Mouse (Mus musculus) lung, postnatal 14 days (tissue): ENCODE measurements around the gene H2-M2.
"Not testable (repeated sequence)": the region's sequence is repeated elsewhere in the genome, so short reads cannot be mapped to it uniquely, and the experiment has no call there.

Source experiments
- DNase-seq: peaks from one replicate; pipeline ENCODE4 v3.0.0; 2021

H2-M2 gene

GRCm38 (mm10) chr17:37483452-37483851 lies at the start of gene H2-M2:
Gene H2-M2 (minus strand): TSS chr17:37483552.
- no peak for DNase-seq

GRCm38 (mm10) chr17:37525427-37525826 lies 42.1 kb upstream of the H2-M2 start:
- DNase-seq = not testable (repeated sequence)

GRCm38 (mm10) chr17:37524612-37525011 lies 41.3 kb upstream of the H2-M2 start:
- not testable (repeated sequence) for DNase-seq

- no peak for DNase-seq
Measured at GRCm38 (mm10) chr17:37507730-37508129, 24.4 kb upstream of the H2-M2 start, which contains the start of gene Olfr111. Gene Olfr111 (plus strand): TSS chr17:37508030.

GRCm38 (mm10) chr17:37491930-37492518 lies 8.7 kb upstream of the H2-M2 start, which contains the start of gene Olfr110:
Gene Olfr110 (plus strand): TSS chr17:37492468.
- no peak for DNase-seq

GRCm38 (mm10) chr17:37458616-37459015 lies 24.7 kb downstream of the H2-M2 start, which contains the start of gene Olfr109:
Gene Olfr109 (plus strand): TSS chr17:37458916.
- DNase-seq = no peak

GRCm38 (mm10) chr17:37445180-37445579 lies 38.2 kb downstream of the H2-M2 start, which contains the start of gene Olfr108:
Gene Olfr108 (plus strand): TSS chr17:37445480.
- no peak for DNase-seq
